ENCODE assay signal across 20 mouse cellular contexts in genomic region chr3:52391897-52392296, GRCm38 (mm10).
DNase-seq lines count a peak whose midpoint lies in the region; ATAC-seq and TF ChIP-seq lines count a peak whose summit lies in the region.
"Had no signal": no experiment of that assay in that cellular context is flagged by ENCODE, and none has a peak within 500 bp of the region (broad histone marks: within the 10 kb centered on the region; RNA-seq: fewer than 3 reads in every experiment).

No protein-coding gene starts in this region.

- H3K27me3 ChIP-seq in hindbrain, embryonic 16.5 days (replicated peaks; ENCODE audit: control insufficient read depth, insufficient read depth, low read length) = no peaks in the 10 kb centered on the region; the same call in 1 of the 2 replicates
- H3K27me3 ChIP-seq in hindbrain, embryonic 12.5 days = no peaks in the 10 kb centered on the region
- no peaks in the 10 kb centered on the region for H3K27me3 ChIP-seq in spleen, adult 2 months (ENCODE audit: control insufficient read depth, insufficient read depth, low read length)
- no peaks in the 10 kb centered on the region for H3K27me3 ChIP-seq in liver, embryonic 11.5 days (replicated peaks; ENCODE audit: control insufficient read depth, insufficient read depth, low read length)
- H3K27me3 ChIP-seq: embryonic facial prominence, embryonic 12.5 days; forebrain, embryonic 13.5 days; limb, embryonic 15.5 days; liver, embryonic 15.5 days; neural tube, embryonic 15.5 days had no signal

- H3K4me1 ChIP-seq in hindbrain, embryonic 16.5 days (ENCODE audit: control insufficient read depth, insufficient read depth, low read depth, low read length) = no peaks in the 10 kb centered on the region
- H3K4me1 ChIP-seq in hindbrain, embryonic 12.5 days = no peaks in the 10 kb centered on the region
- peaks cover 41% of the 10 kb centered on the region for H3K4me1 ChIP-seq in spleen, adult 2 months (ENCODE audit: control insufficient read depth, insufficient read depth, insufficient read length)
- H3K4me1 ChIP-seq in lung, adult 2 months (ENCODE audit: control insufficient read depth, insufficient read depth, low read length) = peaks cover 5% of the 10 kb centered on the region; the same call in 1 of the 2 replicates
- no peaks in the 10 kb centered on the region for H3K4me1 ChIP-seq in liver, embryonic 11.5 days (replicated peaks; ENCODE audit: control insufficient read depth, insufficient read depth, low read length)
- H3K4me1 ChIP-seq: embryonic facial prominence, embryonic 12.5 days; forebrain, embryonic 13.5 days; limb, embryonic 15.5 days; neural tube, embryonic 15.5 days had no signal

- H3K4me2 ChIP-seq in hindbrain, embryonic 16.5 days (ENCODE audit: low read length) = no peak overlapping the region
- H3K4me2 ChIP-seq in hindbrain, embryonic 12.5 days (replicated peaks) = no peak overlapping the region
- H3K4me2 ChIP-seq in liver, embryonic 11.5 days = no peak overlapping the region
- H3K4me2 ChIP-seq: embryonic facial prominence, embryonic 12.5 days; forebrain, embryonic 13.5 days; heart, embryonic 11.5 days; limb, embryonic 15.5 days; liver, embryonic 15.5 days; neural tube, embryonic 15.5 days had no signal

- WGBS in hindbrain, embryonic 16.5 days = 59% methylated on average over 6 of the region's 6 CpGs
- whole genome bisulfite sequencing in hindbrain, embryonic 12.5 days = 77% methylated on average over 6 of the region's 6 CpGs
- 69% methylated on average over 6 of the region's 6 CpGs for WGBS in spleen, adult 2 months
- 81% methylated on average over 6 of the region's 6 CpGs for WGBS in lung, adult 2 months
- 79% methylated on average over 6 of the region's 6 CpGs for WGBS in liver, embryonic 11.5 days

- no peak overlapping the region for H3K9ac ChIP-seq in hindbrain, embryonic 16.5 days (ENCODE audit: low read depth, low read length)
- H3K9ac ChIP-seq in hindbrain, embryonic 12.5 days = no peak overlapping the region
- H3K9ac ChIP-seq in liver, embryonic 11.5 days (ENCODE audit: low read depth, low read length) = no peak overlapping the region
- H3K9ac ChIP-seq: embryonic facial prominence, embryonic 12.5 days; forebrain, embryonic 13.5 days; limb, embryonic 15.5 days; liver, embryonic 15.5 days; neural tube, embryonic 15.5 days had no signal

- no peak for TF ChIP-seq POLR2A in spleen, adult 2 months (IDR thresholded peaks at IDR 0.05; ENCODE audit: low read depth, low read length)
- TF ChIP-seq POLR2A in lung, adult 2 months (IDR thresholded peaks at IDR 0.05; ENCODE audit: borderline replicate concordance, extremely low read depth, low read depth, low read length) = no peak

- H3K36me3 ChIP-seq in hindbrain, embryonic 16.5 days (ENCODE audit: control insufficient read depth, insufficient read depth, low read length) = no peaks in the 10 kb centered on the region
- H3K36me3 ChIP-seq in hindbrain, embryonic 12.5 days = no peaks in the 10 kb centered on the region
- H3K36me3 ChIP-seq in spleen, adult 2 months (ENCODE audit: control insufficient read depth, insufficient read depth, low read length) = no peaks in the 10 kb centered on the region
- H3K36me3 ChIP-seq in liver, embryonic 11.5 days (ENCODE audit: control insufficient read depth, insufficient read depth, low read length) = no peaks in the 10 kb centered on the region
- H3K36me3 ChIP-seq: embryonic facial prominence, embryonic 12.5 days; limb, embryonic 15.5 days; liver, embryonic 15.5 days; neural tube, embryonic 15.5 days had no signal

- no peak overlapping the region for H3K27ac ChIP-seq in hindbrain, embryonic 16.5 days (ENCODE audit: low read depth, low read length)
- H3K27ac ChIP-seq in hindbrain, embryonic 12.5 days = no peak overlapping the region
- H3K27ac ChIP-seq in spleen, adult 2 months (ENCODE audit: insufficient read depth, low read length) = peak overlapping the region; percentile 56
- no peak overlapping the region for H3K27ac ChIP-seq in liver, embryonic 11.5 days (ENCODE audit: low read depth, low read length)
- H3K27ac ChIP-seq: embryonic facial prominence, embryonic 12.5 days; forebrain, embryonic 13.5 days; limb, embryonic 15.5 days; liver, embryonic 15.5 days; neural tube, embryonic 15.5 days had no signal

- 0 out of 2 replicates have a peak, but pooled peaks have one; percentile 45 for ATAC-seq in hindbrain, embryonic 16.5 days
- no peak for ATAC-seq in hindbrain, embryonic 12.5 days (ENCODE audit: low FRiP score)
- ATAC-seq in liver, embryonic 11.5 days (replicated peaks; ENCODE audit: low FRiP score) = no peak
- ATAC-seq: CD4-positive, CD25-positive, alpha-beta regulatory T cell, adult 4 months; forebrain, embryonic 13.5 days had no signal

- TF ChIP-seq CTCF in spleen, adult 2 months (IDR thresholded peaks at IDR 0.05; ENCODE audit: extremely low read depth, insufficient read depth, insufficient read length, insufficient replicate concordance) = no peak
- no peak for TF ChIP-seq CTCF in lung, adult 2 months (IDR thresholded peaks at IDR 0.05; ENCODE audit: insufficient read depth, low read length)

- no peaks in the 10 kb centered on the region for H3K9me3 ChIP-seq in hindbrain, embryonic 16.5 days (ENCODE audit: control insufficient read depth, low read length)
- no peaks in the 10 kb centered on the region for H3K9me3 ChIP-seq in hindbrain, embryonic 12.5 days (replicated peaks)
- H3K9me3 ChIP-seq in liver, embryonic 11.5 days (ENCODE audit: control insufficient read depth, low read length) = no peaks in the 10 kb centered on the region
- H3K9me3 ChIP-seq: embryonic facial prominence, embryonic 12.5 days; forebrain, embryonic 13.5 days; limb, embryonic 15.5 days; liver, embryonic 15.5 days; neural tube, embryonic 15.5 days had no signal

- no peak overlapping the region for H3K4me3 ChIP-seq in hindbrain, embryonic 16.5 days (ENCODE audit: low read length)
- H3K4me3 ChIP-seq in hindbrain, embryonic 12.5 days = no peak overlapping the region
- H3K4me3 ChIP-seq in spleen, adult 2 months (ENCODE audit: extremely low read depth, insufficient read depth, insufficient read length) = no peak overlapping the region
- no peak overlapping the region for H3K4me3 ChIP-seq in lung, adult 2 months (replicated peaks; ENCODE audit: extremely low read depth, low read depth, low read length)
- no peak overlapping the region for H3K4me3 ChIP-seq in liver, embryonic 11.5 days (ENCODE audit: low read depth, low read length)
- H3K4me3 ChIP-seq: embryonic facial prominence, embryonic 12.5 days; forebrain, embryonic 13.5 days; limb, embryonic 15.5 days; liver, embryonic 15.5 days; neural tube, embryonic 15.5 days had no signal

- no peak for DNase-seq in spleen, adult 2 months (ENCODE audit: low read depth in 1 of 2, low spot score in 2 of 2)
- no peak for DNase-seq in spleen, adult 12 weeks (ENCODE audit: low spot score)
- peak; percentile 94 for DNase-seq in cerebellum, adult 9-11 months
- DNase-seq in lung, adult 2 months = no peak
- no peak for DNase-seq in adrenal gland, adult 2 months
- no peak for DNase-seq in liver, embryonic 11.5 days (ENCODE audit: low spot score)
- DNase-seq: adrenal gland, postnatal 36 days; kidney, adult 18-20 months; kidney, postnatal 4 days; lung, postnatal 4 days; right cerebral cortex, adult 18-20 months had no signal
